Mouse (Mus musculus) kidney, adult 2 months (tissue): Measurements from ENCODE around the gene Eif4g1. TPM values are rescaled to one million over a fixed set of nuclear protein-coding genes. Genes with fewer than 3 reads are reported as not detected.
A peak's percentile ranks its signal among the peaks of the same experiment; 100 is the strongest.

Experiments
- DNase-seq: peaks from one replicate; pipeline ENCODE4 v3.0.0; 2021
- H3K27ac ChIP-seq: fragments of 200-500 bp; 2 replicates; pipeline ENCODE4 v1.5.1; 2012; ENCODE audit warnings: low read depth, low read length, control low read depth, inconsistent platforms; ENCODE audit not compliant: insufficient read depth
- H3K27me3 ChIP-seq: fragments of 200-500 bp; replicated peaks from 2 replicates; pipeline ENCODE4 v1.6.1; 2012; ENCODE audit warnings: mild to moderate bottlenecking, moderate library complexity, low read length, inconsistent platforms; ENCODE audit not compliant: control insufficient read depth, insufficient read depth
- H3K36me3 ChIP-seq: fragments of 200-500 bp; 2 replicates; pipeline ENCODE4 v1.6.1; 2012; ENCODE audit warnings: mild to moderate bottlenecking, moderate library complexity, low read length, inconsistent platforms; ENCODE audit not compliant: control insufficient read depth, insufficient read depth
- H3K4me1 ChIP-seq: fragments of 200-500 bp; 2 replicates; pipeline ENCODE4 v1.6.1; 2011; ENCODE audit warnings: low read length; ENCODE audit not compliant: control insufficient read depth, insufficient read depth
- H3K4me3 ChIP-seq: fragments of 200-500 bp; 2 replicates; pipeline ENCODE4 v1.5.1; 2011; ENCODE audit warnings: mild to moderate bottlenecking, low read depth, low read length, control low read depth; ENCODE audit not compliant: insufficient read depth
- CTCF ChIP-seq: fragments of 200-500 bp; conservative IDR thresholded peaks from 2 replicates; pipeline ENCODE4 v1.5.1; 2011; ENCODE audit warnings: low read depth, mild to moderate bottlenecking, control low read depth, low read length, moderate library complexity, mixed read lengths; ENCODE audit not compliant: insufficient read depth, insufficient read length
- POLR2A ChIP-seq: fragments of 200-500 bp; IDR thresholded peaks from one replicate; pipeline ENCODE4 v1.6.1; 2011; ENCODE audit warnings: low read depth, low read length, control low read depth
- WGBS: fragments of 180-500 bp; shearing (Covaris S2); methylation state at CpG from one replicate; pipeline ENCODE4 v1.1.7; 2018; 5-methylcytosine and 5-hydroxymethylcytosine counted together
- polyA plus RNA-seq: library from polyadenylated mRNA; depleted of rRNA; stranded (reverse); fragments of >200 nt; gene quantifications from 2 replicates; pipeline ENCODE4 v1.2.3, GENCODE M21; 2012

Eif4g1 gene
- polyA plus RNA-seq, 1 experiment = 262 TPM

GRCm38 (mm10) chr16:20628871-20629391, 39.2 kb upstream of the Eif4g1 start:
- 0 out of 2 replicates have a peak, but pooled peaks cover 2% of the 10 kb centered on the region for H3K27me3 ChIP-seq
- H3K4me1 ChIP-seq = no peaks in the 10 kb centered on the region
- no peak overlapping the region for H3K4me3 ChIP-seq
- TF ChIP-seq POLR2A (no peak), CTCF (no peak)
- no peak for DNase-seq
- 60% methylated on average over 11 of the region's 11 CpGs for WGBS
- H3K27ac ChIP-seq = no peak overlapping the region
- H3K36me3 ChIP-seq = no peaks in the 10 kb centered on the region

GRCm38 (mm10) chr16:20629731-20630634, 38.1 kb upstream of the Eif4g1 start, which contains the start of gene Ece2:
Gene Ece2 (plus strand): TSS chr16:20629828.
- Histone ChIP-seq H3K27me3 (0 out of 2 replicates have a peak, but pooled peaks cover 2% of the 10 kb centered on the region), H3K27ac (no peak within 1 kb of the TSS), H3K4me3 (no peak within 1 kb of the TSS), H3K4me1 (no peaks in the 10 kb centered on the region), H3K36me3 (no peaks in the 10 kb centered on the region)
- TF ChIP-seq CTCF (no peak), POLR2A (no peak)
- DNase-seq = no peak
- WGBS = 11% methylated on average over 53 of the region's 54 CpGs

GRCm38 (mm10) chr16:20637410-20637809, 30.7 kb upstream of the Eif4g1 start:
- H3K27me3 ChIP-seq = no peaks in the 10 kb centered on the region
- WGBS = 73% methylated on average over 8 of the region's 8 CpGs
- H3K4me3 ChIP-seq = no peak overlapping the region

GRCm38 (mm10) chr16:20638367-20638766, 29.7 kb upstream of the Eif4g1 start:
- no peak overlapping the region for H3K4me3 ChIP-seq
- H3K27ac ChIP-seq = no peak overlapping the region
- 85% methylated on average over 8 of the region's 8 CpGs for WGBS
- no peaks in the 10 kb centered on the region for H3K36me3 ChIP-seq
- H3K4me1 ChIP-seq = no peaks in the 10 kb centered on the region
- TF ChIP-seq POLR2A (no peak), CTCF (no peak)
- H3K27me3 ChIP-seq = no peaks in the 10 kb centered on the region
- no peak for DNase-seq

More at GRCm38 (mm10) chr16:20637410-20637809, 30.7 kb upstream of the Eif4g1 start:
- Histone ChIP-seq H3K27ac (no peak overlapping the region), H3K36me3 (no peaks in the 10 kb centered on the region), H3K4me1 (no peaks in the 10 kb centered on the region)
- TF ChIP-seq CTCF (no peak), POLR2A (no peak)
- DNase-seq = no peak

GRCm38 (mm10) chr16:20642161-20642560, 26.0 kb upstream of the Eif4g1 start:
- no peak overlapping the region for H3K27ac ChIP-seq
- no peaks in the 10 kb centered on the region for H3K36me3 ChIP-seq
- no peaks in the 10 kb centered on the region for H3K4me1 ChIP-seq
- WGBS = under 1% methylated on average over 8 of the region's 8 CpGs
- TF ChIP-seq POLR2A (no peak), CTCF (peak; percentile 87)
- no peaks in the 10 kb centered on the region for H3K27me3 ChIP-seq
- DNase-seq = peak; percentile 73
- H3K4me3 ChIP-seq = no peak overlapping the region

GRCm38 (mm10) chr16:20643911-20644310, 24.2 kb upstream of the Eif4g1 start:
- Histone ChIP-seq H3K27ac (no peak overlapping the region), H3K4me1 (no peaks in the 10 kb centered on the region), H3K4me3 (no peak overlapping the region), H3K27me3 (no peaks in the 10 kb centered on the region), H3K36me3 (no peaks in the 10 kb centered on the region)
- TF ChIP-seq POLR2A = no peak
- no peak for TF ChIP-seq CTCF
- 81% methylated on average over 7 of the region's 7 CpGs for WGBS
- no peak for DNase-seq
